Mouse (Mus musculus): ENCODE measurements at regions not wholly inside any gene's neighbourhood (a gene's known extent, or its start where the extent isn't known, plus 50 kb on each side); places are given as distances from the start of the nearest gene placed in this dataset.

DNA sequence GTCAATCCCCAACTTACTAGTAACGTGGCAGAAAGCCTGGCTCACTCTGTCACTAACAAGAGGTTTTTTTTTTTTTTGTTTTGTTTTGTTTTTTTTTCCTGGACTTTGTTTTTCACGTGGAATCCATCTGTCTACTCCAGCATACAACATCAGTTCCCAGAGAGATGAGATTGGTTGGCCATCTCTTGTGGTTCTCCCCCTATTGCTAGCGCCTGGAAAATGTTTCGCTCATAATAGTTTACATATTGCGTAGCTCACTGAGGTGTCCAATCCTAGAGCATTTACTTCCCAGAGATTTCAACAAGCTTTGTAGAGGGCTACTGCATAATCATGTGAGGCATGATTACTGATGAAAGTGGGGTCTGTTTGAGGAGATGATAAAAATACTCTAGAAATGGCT lies 360.1 kb downstream of the Gsdmc2 start:
- Histone ChIP-seq H3K36me3 (ENCODE audit: control insufficient read depth, insufficient read depth, low read length) (no peaks in the 10 kb centered on the region), H3K27ac (ENCODE audit: control insufficient read depth, insufficient read depth, low read depth, low read length) (no peak overlapping the region), H3K4me1 (ENCODE audit: control insufficient read depth, insufficient read depth, low read length) (no peaks in the 10 kb centered on the region), H3K4me3 (ENCODE audit: control insufficient read depth, low read depth, low read length) (no peak overlapping the region), H3K27me3 (ENCODE audit: control insufficient read depth, insufficient read depth, low read length) (no peaks in the 10 kb centered on the region)
- no peak for TF ChIP-seq POLR2A (IDR thresholded peaks at IDR 0.05; ENCODE audit: control insufficient read depth, low read depth, low read length)
- no peak for TF ChIP-seq CTCF (IDR thresholded peaks at IDR 0.05; ENCODE audit: control insufficient read depth, insufficient read depth, insufficient replicate concordance, low read depth, low read length)

DNA sequence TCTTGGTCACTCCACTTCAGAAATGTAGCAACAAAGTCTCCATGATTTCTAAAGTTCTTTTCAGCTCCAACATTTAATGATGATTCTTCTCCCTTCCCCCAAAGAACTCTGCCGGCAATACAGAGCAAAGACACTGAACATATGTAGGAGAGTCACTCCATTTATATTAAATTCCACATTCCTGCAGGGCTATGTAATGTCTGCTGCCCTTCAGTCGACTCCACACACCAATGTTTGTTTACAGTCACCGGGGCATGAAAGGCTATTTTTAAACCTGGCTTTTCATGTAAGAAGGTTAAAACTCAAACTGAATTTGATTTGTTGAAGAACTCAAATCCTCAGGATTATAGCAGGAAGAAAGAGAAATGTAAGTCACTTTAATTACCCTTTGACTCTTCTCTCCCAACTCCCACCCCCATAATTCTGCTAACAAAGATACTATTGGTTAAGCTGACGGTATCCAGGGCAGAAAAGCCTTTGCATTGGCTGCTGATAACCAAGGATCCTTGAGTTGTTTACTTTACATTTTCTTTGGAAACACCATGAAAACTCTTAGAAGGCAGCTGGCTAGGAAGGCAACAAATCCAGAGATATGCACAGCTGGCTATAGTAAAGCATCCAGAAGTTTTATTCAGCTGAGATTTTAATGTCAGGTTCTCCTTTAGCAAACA lies 360.6 kb downstream of the Gsdmc2 start:
- TF ChIP-seq POLR2A (IDR thresholded peaks at IDR 0.05; ENCODE audit: control insufficient read depth, low read depth, low read length) (no peak), CTCF (IDR thresholded peaks at IDR 0.05; ENCODE audit: control insufficient read depth, insufficient read depth, insufficient replicate concordance, low read depth, low read length) (no peak)
- Histone ChIP-seq H3K4me1 (ENCODE audit: control insufficient read depth, insufficient read depth, low read length) (no peaks in the 10 kb centered on the region), H3K27ac (ENCODE audit: control insufficient read depth, insufficient read depth, low read depth, low read length) (no peak overlapping the region), H3K36me3 (ENCODE audit: control insufficient read depth, insufficient read depth, low read length) (no peaks in the 10 kb centered on the region), H3K27me3 (ENCODE audit: control insufficient read depth, insufficient read depth, low read length) (no peaks in the 10 kb centered on the region), H3K4me3 (ENCODE audit: control insufficient read depth, low read depth, low read length) (no peak overlapping the region)

DNA sequence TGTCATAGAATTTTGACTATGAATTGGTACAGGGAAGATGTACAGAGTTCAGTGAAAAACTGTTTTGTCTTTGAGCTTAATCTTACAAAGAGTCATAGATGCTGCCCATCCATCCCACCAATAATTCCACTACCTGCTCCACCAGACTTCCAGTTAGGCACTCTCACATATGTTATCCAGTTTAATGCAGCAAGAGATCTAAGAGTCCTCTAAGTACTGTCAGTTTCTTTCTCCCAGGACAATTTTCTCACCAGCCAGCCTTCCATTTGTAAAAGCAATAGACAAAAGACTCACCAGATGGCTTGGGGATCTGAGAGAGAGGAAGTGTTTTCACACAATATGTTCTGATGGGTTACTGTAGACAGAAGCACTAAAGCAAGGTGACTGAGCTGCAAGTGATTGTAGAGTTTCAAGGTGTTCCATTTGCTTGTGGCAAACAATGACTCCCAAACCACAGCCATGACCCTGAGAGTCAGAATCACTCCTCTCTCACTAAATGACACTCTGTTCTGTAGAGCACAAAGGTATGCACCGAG lies 365.6 kb downstream of the Gsdmc2 start:
- H3K4me3 ChIP-seq (ENCODE audit: control insufficient read depth, low read depth, low read length), result no peak overlapping the region
- H3K4me1 ChIP-seq (ENCODE audit: control insufficient read depth, insufficient read depth, low read length), result no peaks in the 10 kb centered on the region
- TF ChIP-seq POLR2A (IDR thresholded peaks at IDR 0.05; ENCODE audit: control insufficient read depth, low read depth, low read length), result no peak
- no peak for TF ChIP-seq CTCF (IDR thresholded peaks at IDR 0.05; ENCODE audit: control insufficient read depth, insufficient read depth, insufficient replicate concordance, low read depth, low read length)

DNA sequence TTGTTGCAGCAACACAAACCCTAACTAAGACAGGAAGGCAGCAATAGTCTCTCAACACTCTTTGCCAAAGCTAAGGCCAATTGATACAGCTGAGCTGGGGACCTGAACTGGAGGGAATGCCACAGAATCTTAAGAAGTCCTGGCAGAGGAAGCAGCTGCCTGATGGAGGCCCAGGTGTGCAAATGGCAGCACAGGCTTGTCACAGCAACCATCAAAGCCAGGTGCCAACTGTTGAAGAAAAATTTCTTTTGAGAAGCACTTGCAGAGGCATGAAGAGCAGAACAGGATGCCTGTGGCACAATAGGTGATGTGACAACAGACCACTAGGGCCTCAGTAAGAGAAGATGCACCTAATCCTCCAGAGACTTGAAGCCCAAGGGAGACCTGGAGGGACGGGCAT lies 378.1 kb downstream of the Gsdmc2 start:
- no peaks in the 10 kb centered on the region for H3K4me1 ChIP-seq (ENCODE audit: control insufficient read depth, insufficient read depth, low read length)
- no peaks in the 10 kb centered on the region for H3K36me3 ChIP-seq (ENCODE audit: control insufficient read depth, insufficient read depth, low read length)
- no peak overlapping the region for H3K27ac ChIP-seq (ENCODE audit: control insufficient read depth, insufficient read depth, low read depth, low read length)
- no peak overlapping the region for H3K4me3 ChIP-seq (ENCODE audit: control insufficient read depth, low read depth, low read length)
- no peaks in the 10 kb centered on the region for H3K27me3 ChIP-seq (ENCODE audit: control insufficient read depth, insufficient read depth, low read length)
- TF ChIP-seq POLR2A (IDR thresholded peaks at IDR 0.05; ENCODE audit: control insufficient read depth, low read depth, low read length) (no peak), CTCF (IDR thresholded peaks at IDR 0.05; ENCODE audit: control insufficient read depth, insufficient read depth, insufficient replicate concordance, low read depth, low read length) (no peak)

More for the DNA sequence above, 365.6 kb downstream of the Gsdmc2 start:
- no peaks in the 10 kb centered on the region for H3K27me3 ChIP-seq (ENCODE audit: control insufficient read depth, insufficient read depth, low read length)
- no peak overlapping the region for H3K27ac ChIP-seq (ENCODE audit: control insufficient read depth, insufficient read depth, low read depth, low read length)
- H3K36me3 ChIP-seq (ENCODE audit: control insufficient read depth, insufficient read depth, low read length), result no peaks in the 10 kb centered on the region

DNA sequence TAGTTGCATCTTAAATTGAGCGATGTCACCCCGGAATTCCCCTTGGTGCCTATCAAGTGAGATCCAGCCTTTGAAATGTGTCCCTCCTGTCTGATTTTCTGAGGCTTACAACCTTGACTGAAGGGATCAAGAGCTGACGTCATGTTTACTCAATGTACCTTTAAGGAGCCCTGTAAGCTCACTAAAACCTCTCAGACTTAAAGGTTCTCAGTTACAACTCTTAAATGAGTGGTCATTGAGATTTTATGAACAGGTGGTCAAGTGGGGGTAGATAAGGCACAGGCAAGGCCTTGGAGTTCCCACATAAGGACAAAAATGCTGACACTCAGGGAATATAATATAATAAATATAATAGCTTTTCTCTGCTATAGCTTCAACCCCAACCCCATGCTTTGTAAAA lies 392.4 kb downstream of the Gsdmc2 start:
- Histone ChIP-seq H3K27me3 (ENCODE audit: control insufficient read depth, insufficient read depth, low read length) (no peaks in the 10 kb centered on the region), H3K4me3 (ENCODE audit: control insufficient read depth, low read depth, low read length) (no peak overlapping the region), H3K27ac (ENCODE audit: control insufficient read depth, insufficient read depth, low read depth, low read length) (no peak overlapping the region), H3K4me1 (ENCODE audit: control insufficient read depth, insufficient read depth, low read length) (no peaks in the 10 kb centered on the region), H3K36me3 (ENCODE audit: control insufficient read depth, insufficient read depth, low read length) (no peaks in the 10 kb centered on the region)
- TF ChIP-seq CTCF (IDR thresholded peaks at IDR 0.05; ENCODE audit: control insufficient read depth, insufficient read depth, insufficient replicate concordance, low read depth, low read length) (no peak), POLR2A (IDR thresholded peaks at IDR 0.05; ENCODE audit: control insufficient read depth, low read depth, low read length) (no peak)

DNA sequence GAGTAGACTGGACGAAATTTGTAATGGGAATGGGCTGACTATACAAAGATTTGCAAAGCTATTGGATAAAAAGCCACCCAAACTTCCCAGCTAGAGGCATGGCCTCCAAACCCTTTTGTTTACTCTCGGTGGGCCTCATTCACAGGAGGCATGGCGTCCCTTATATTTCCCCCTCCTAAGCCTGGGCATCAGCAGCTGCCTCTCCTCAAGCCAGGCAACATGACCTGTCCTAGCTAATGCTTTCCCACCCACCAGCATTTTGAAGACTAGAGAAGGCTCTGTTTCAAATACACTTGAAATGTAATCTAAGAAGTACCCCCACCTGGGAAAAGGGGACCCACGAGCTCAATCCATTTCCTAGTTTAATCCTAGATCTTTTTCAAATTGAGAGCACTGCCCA lies 398.7 kb downstream of the Gsdmc2 start:
- Histone ChIP-seq H3K4me3 (ENCODE audit: control insufficient read depth, low read depth, low read length) (no peak overlapping the region), H3K36me3 (ENCODE audit: control insufficient read depth, insufficient read depth, low read length) (no peaks in the 10 kb centered on the region), H3K27me3 (ENCODE audit: control insufficient read depth, insufficient read depth, low read length) (no peaks in the 10 kb centered on the region), H3K4me1 (ENCODE audit: control insufficient read depth, insufficient read depth, low read length) (no peaks in the 10 kb centered on the region), H3K27ac (ENCODE audit: control insufficient read depth, insufficient read depth, low read depth, low read length) (no peak overlapping the region)
- no peak for TF ChIP-seq POLR2A (IDR thresholded peaks at IDR 0.05; ENCODE audit: control insufficient read depth, low read depth, low read length)
- TF ChIP-seq CTCF (IDR thresholded peaks at IDR 0.05; ENCODE audit: control insufficient read depth, insufficient read depth, insufficient replicate concordance, low read depth, low read length), result no peak

DNA sequence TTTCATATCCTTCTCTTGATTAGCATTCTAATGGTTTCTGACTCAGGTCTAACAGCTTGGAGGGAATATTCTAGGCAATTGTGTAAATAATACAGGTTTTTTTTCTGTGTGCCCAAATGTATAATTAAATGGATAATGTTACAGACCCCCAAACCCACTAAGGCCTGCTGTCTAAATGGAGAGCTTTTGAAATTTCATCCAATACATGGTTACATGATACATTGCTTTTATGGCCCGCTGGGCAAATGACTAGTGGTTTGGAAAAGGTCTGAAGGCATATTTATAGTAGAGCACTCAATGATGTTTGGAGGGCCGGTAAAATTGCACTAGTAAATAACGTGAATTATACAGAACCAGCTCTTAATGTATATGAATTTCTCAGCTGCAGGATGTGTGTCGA lies 400.0 kb downstream of the Gsdmc2 start:
- TF ChIP-seq CTCF (IDR thresholded peaks at IDR 0.05; ENCODE audit: control insufficient read depth, insufficient read depth, insufficient replicate concordance, low read depth, low read length), result no peak
- no peak for TF ChIP-seq POLR2A (IDR thresholded peaks at IDR 0.05; ENCODE audit: control insufficient read depth, low read depth, low read length)
- Histone ChIP-seq H3K4me3 (ENCODE audit: control insufficient read depth, low read depth, low read length) (no peak overlapping the region), H3K27me3 (ENCODE audit: control insufficient read depth, insufficient read depth, low read length) (no peaks in the 10 kb centered on the region), H3K27ac (ENCODE audit: control insufficient read depth, insufficient read depth, low read depth, low read length) (no peak overlapping the region), H3K4me1 (ENCODE audit: control insufficient read depth, insufficient read depth, low read length) (no peaks in the 10 kb centered on the region), H3K36me3 (ENCODE audit: control insufficient read depth, insufficient read depth, low read length) (no peaks in the 10 kb centered on the region)

Measured in testis, adult 2 months (tissue).